Mouse (Mus musculus) liver, embryonic 13.5 days (tissue): ENCODE data around the gene Gm4177. TPM values are rescaled to one million over a fixed set of nuclear protein-coding genes. Genes with fewer than 3 reads are reported as not detected.
"Not testable (repeated sequence)": the region's sequence is repeated elsewhere in the genome, so short reads cannot be mapped to it uniquely, and the experiment has no call there.

Source experiments
- ATAC-seq: fragments of 200-750 bp; cut with Nextera tagmentation; 2 replicates; pipeline ENCODE4 v1.8.0; 2017; ENCODE audit warnings: low read depth, mild to moderate bottlenecking, moderate number of reproducible peaks, moderate library complexity
- DNase-seq: peaks from one replicate; pipeline ENCODE4 v3.0.0; 2022
- H3K27ac ChIP-seq: fragments of 300-500 bp; sonication (generic); 2 replicates; pipeline ENCODE4 v1.5.1; 2015; ENCODE audit warnings: moderate library complexity, mild to moderate bottlenecking, inconsistent platforms
- H3K27me3 ChIP-seq: fragments of 300-500 bp; sonication (generic); 2 replicates; pipeline ENCODE4 v1.6.1; 2015; ENCODE audit warnings: mild to moderate bottlenecking, inconsistent platforms
- H3K36me3 ChIP-seq: fragments of 300-500 bp; sonication (generic); 2 replicates; pipeline ENCODE4 v1.6.1; 2015; ENCODE audit warnings: mild to moderate bottlenecking, inconsistent platforms
- H3K4me1 ChIP-seq: fragments of 300-500 bp; sonication (generic); replicated peaks from 2 replicates; pipeline ENCODE4 v1.6.1; 2015; ENCODE audit warnings: inconsistent platforms
- H3K4me2 ChIP-seq: fragments of 300-500 bp; sonication (generic); 2 replicates; pipeline ENCODE4 v1.6.1; 2015; ENCODE audit warnings: inconsistent platforms, mild to moderate bottlenecking, moderate library complexity
- H3K4me3 ChIP-seq: fragments of 300-500 bp; sonication (generic); replicated peaks from 2 replicates; pipeline ENCODE4 v1.5.1; 2015; ENCODE audit warnings: mild to moderate bottlenecking, inconsistent platforms
- H3K9ac ChIP-seq: fragments of 300-500 bp; sonication (generic); 2 replicates; pipeline ENCODE4 v1.6.1; 2015; ENCODE audit warnings: mild to moderate bottlenecking, inconsistent platforms
- H3K9me3 ChIP-seq: fragments of 300-500 bp; sonication (generic); replicated peaks from 2 replicates; pipeline ENCODE4 v1.6.1; 2016; ENCODE audit warnings: inconsistent platforms
- WGBS: fragments of 180-500 bp; shearing (Covaris S2); methylation state at CpG from one replicate; pipeline ENCODE4 v1.1.7; 2015; ENCODE audit not compliant: insufficient replicate concordance; 5-methylcytosine and 5-hydroxymethylcytosine counted together
- polyA plus RNA-seq: library from polyadenylated mRNA; unstranded; fragments of >200 nt; fragmentation: Nextera tagmentation; extraction: Ambion mirVana; gene quantifications from 2 replicates; pipeline ENCODE4 v1.2.1, GENCODE M21; 2015

Gm4177 gene
- not detected in 2 replicates for polyA plus RNA-seq

- H3K9ac ChIP-seq, H3K27ac ChIP-seq, H3K27me3 ChIP-seq, H3K4me1 ChIP-seq, H3K36me3 ChIP-seq, H3K4me3 ChIP-seq, H3K4me2 ChIP-seq, H3K9me3 ChIP-seq, DNase-seq, ATAC-seq: not testable (repeated sequence)
- no CpG with 5 or more reads among the region's 3 CpGs for WGBS
Observed at GRCm38 (mm10) chr7:21796628-21797027, at the start of gene Gm4177. Gene Gm4177 (minus strand): TSS chr7:21796728.

GRCm38 (mm10) chr7:21844167-21844566, 47.6 kb upstream of the Gm4177 start, which contains the start of gene Gm5725:
Gene Gm5725 (minus strand): TSS chr7:21844267.
- H3K36me3 ChIP-seq, H3K4me1 ChIP-seq, H3K4me3 ChIP-seq, H3K9ac ChIP-seq, H3K27ac ChIP-seq, DNase-seq, H3K4me2 ChIP-seq, H3K9me3 ChIP-seq, ATAC-seq, H3K27me3 ChIP-seq: not testable (repeated sequence)
- WGBS, result no CpG with 5 or more reads among the region's 1 CpGs

- not testable (repeated sequence) for H3K4me3 ChIP-seq, H3K9me3 ChIP-seq, H3K36me3 ChIP-seq, H3K9ac ChIP-seq, ATAC-seq, H3K27ac ChIP-seq, H3K27me3 ChIP-seq, H3K4me2 ChIP-seq, DNase-seq, H3K4me1 ChIP-seq
- WGBS, result no CpG with 5 or more reads among the region's 1 CpGs
Observed at GRCm38 (mm10) chr7:21832051-21832450, 35.5 kb upstream of the Gm4177 start, which contains the start of gene Vmn1r135. Gene Vmn1r135 (plus strand): TSS chr7:21832351.

DNA sequence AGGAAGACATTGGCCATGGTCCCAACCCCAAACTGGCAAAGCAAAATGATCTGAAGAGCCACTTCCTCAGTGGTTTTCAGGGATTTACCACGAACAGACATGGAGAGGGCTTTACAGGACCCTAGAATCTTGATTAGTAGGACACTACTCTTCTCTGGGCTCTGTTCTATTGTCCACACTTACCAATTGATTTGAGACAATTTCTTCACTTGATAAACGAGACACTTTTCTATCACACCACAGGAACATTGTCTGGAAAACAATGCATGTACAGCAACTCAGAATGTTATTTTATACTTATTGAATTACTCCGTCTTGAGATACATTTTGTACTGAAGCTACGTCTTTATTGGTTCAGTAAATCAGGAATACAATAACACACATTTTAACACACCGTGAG, 35.2 kb downstream of the Gm4177 start, which contains the start of gene Gm4175:
Gene Gm4175 (minus strand): TSS at position 101 of the 400 bp plus-strand sequence.
- no CpG with 5 or more reads among the region's 5 CpGs for WGBS

More for the DNA sequence above, 35.2 kb downstream of the Gm4177 start, which contains the start of gene Gm4175:
- not testable (repeated sequence) for H3K4me1 ChIP-seq, H3K27me3 ChIP-seq, H3K9me3 ChIP-seq, H3K4me3 ChIP-seq, H3K9ac ChIP-seq, H3K4me2 ChIP-seq, H3K27ac ChIP-seq, ATAC-seq, H3K36me3 ChIP-seq, DNase-seq

Other genes with a start within 250 kb of the Gm4177 start
- not detected in 2 replicates for gene Vmn1r132, start 182.6 kb downstream of the Gm4177 start, polyA plus RNA-seq
- gene Gm4175, start 35.3 kb downstream of the Gm4177 start, polyA plus RNA-seq, result not detected in 2 replicates
- not detected in 2 replicates for gene Vmn1r135, start 35.6 kb upstream of the Gm4177 start, polyA plus RNA-seq
- not detected in 2 replicates for gene Gm5725, start 47.5 kb upstream of the Gm4177 start, polyA plus RNA-seq
- not detected in 2 replicates for gene Gm5891, start 124.6 kb upstream of the Gm4177 start, polyA plus RNA-seq
- gene Vmn1r137, start 197.9 kb upstream of the Gm4177 start, polyA plus RNA-seq, result not detected in 2 replicates
- gene Vmn1r138, start 232.2 kb upstream of the Gm4177 start, polyA plus RNA-seq, result not detected in 2 replicates